Mouse (Mus musculus) embryonic facial prominence, embryonic 15.5 days (tissue): ENCODE results near the gene Fam186b. TPM values are rescaled to one million over a fixed set of nuclear protein-coding genes. Genes with fewer than 3 reads are reported as not detected.

Source experiments
- ATAC-seq: fragments of 200-750 bp; cut with Nextera tagmentation; 2 replicates; pipeline ENCODE4 v1.8.0; 2017; ENCODE audit warnings: low read depth, moderate TSS enrichment; ENCODE audit not compliant: insufficient number of reproducible peaks, low FRiP score, low TSS enrichment
- H3K27ac ChIP-seq: fragments of 300-500 bp; sonication (generic); replicated peaks from 2 replicates; pipeline ENCODE4 v1.5.1; 2015; ENCODE audit warnings: mild to moderate bottlenecking, inconsistent platforms
- H3K27me3 ChIP-seq: fragments of 300-500 bp; sonication (generic); 2 replicates; pipeline ENCODE4 v1.6.1; 2015; ENCODE audit warnings: inconsistent platforms
- H3K36me3 ChIP-seq: fragments of 300-500 bp; sonication (generic); 2 replicates; pipeline ENCODE4 v1.6.1; 2015; ENCODE audit warnings: mild to moderate bottlenecking, inconsistent platforms
- H3K4me1 ChIP-seq: fragments of 300-500 bp; sonication (generic); 2 replicates; pipeline ENCODE4 v1.6.1; 2015; ENCODE audit warnings: inconsistent platforms
- H3K4me2 ChIP-seq: fragments of 300-500 bp; sonication (generic); replicated peaks from 2 replicates; pipeline ENCODE4 v1.6.1; 2015; ENCODE audit warnings: mild to moderate bottlenecking, inconsistent platforms
- H3K4me3 ChIP-seq: fragments of 300-500 bp; sonication (generic); replicated peaks from 2 replicates; pipeline ENCODE4 v1.5.1; 2015; ENCODE audit warnings: mild to moderate bottlenecking, inconsistent platforms
- H3K9ac ChIP-seq: fragments of 300-500 bp; sonication (generic); 2 replicates; pipeline ENCODE4 v1.6.1; 2015; ENCODE audit warnings: inconsistent platforms
- H3K9me3 ChIP-seq: fragments of 300-500 bp; sonication (generic); replicated peaks from 2 replicates; pipeline ENCODE4 v1.6.1; 2016; ENCODE audit warnings: inconsistent platforms
- WGBS: fragments of 180-500 bp; shearing (Covaris S2); methylation state at CpG from one replicate; pipeline ENCODE4 v1.1.7; 2015; 5-methylcytosine and 5-hydroxymethylcytosine counted together
- polyA plus RNA-seq: library from polyadenylated mRNA; unstranded; fragments of >200 nt; fragmentation: Nextera tagmentation; extraction: Ambion mirVana; gene quantifications from 2 replicates; pipeline ENCODE4 v1.2.1, GENCODE M21; 2015

Gene Fam186b
- polyA plus RNA-seq, 1 experiment from 2014 or later, result 0.27 TPM

DNA sequence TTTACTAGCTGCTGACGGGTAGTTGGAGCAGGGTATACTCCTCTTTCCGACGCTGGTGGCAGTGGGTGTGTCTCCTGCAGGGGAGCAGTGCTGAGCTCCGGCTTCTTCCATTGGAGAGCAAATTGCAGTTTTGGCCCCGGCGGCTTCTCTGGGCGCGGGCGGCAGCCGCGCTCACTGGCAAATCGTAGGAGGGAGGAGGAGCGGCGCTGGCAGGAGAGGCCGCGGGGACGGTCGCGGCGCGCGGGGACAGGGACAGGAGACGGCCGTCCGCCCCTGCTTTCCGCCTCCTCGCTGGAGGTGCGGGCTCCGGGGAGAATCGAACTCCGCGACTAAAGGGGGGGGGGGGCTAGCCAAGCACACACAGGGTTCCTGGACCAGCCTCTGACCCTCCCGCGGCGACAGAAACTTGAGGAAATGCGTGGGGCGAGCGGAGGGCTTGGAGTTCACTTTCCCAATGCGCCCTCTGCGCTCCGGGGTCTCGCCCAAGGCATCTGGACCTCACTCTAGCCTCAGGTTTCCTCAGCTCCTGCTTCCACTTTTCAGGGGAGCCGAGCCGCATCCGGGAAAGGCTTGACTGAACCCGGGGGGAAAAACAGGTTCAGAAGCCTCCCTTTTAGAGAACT, 72.0 kb downstream of the Fam186b start:
- Histone ChIP-seq H3K4me3 (peak overlapping the region; percentile 50), H3K36me3 (no peaks in the 10 kb centered on the region), H3K27me3 (peaks cover 77% of the 10 kb centered on the region), H3K9ac (0 out of 2 replicates have a peak overlapping the region, but pooled peaks have one; percentile 12), H3K27ac (no peak overlapping the region), H3K9me3 (no peaks in the 10 kb centered on the region), H3K4me1 (peaks cover 48% of the 10 kb centered on the region), H3K4me2 (peak overlapping the region; percentile 95)
- WGBS, result under 1% methylated on average over 38 of the region's 46 CpGs
- no peak; the same call in 1 of the 2 replicates for ATAC-seq

DNA sequence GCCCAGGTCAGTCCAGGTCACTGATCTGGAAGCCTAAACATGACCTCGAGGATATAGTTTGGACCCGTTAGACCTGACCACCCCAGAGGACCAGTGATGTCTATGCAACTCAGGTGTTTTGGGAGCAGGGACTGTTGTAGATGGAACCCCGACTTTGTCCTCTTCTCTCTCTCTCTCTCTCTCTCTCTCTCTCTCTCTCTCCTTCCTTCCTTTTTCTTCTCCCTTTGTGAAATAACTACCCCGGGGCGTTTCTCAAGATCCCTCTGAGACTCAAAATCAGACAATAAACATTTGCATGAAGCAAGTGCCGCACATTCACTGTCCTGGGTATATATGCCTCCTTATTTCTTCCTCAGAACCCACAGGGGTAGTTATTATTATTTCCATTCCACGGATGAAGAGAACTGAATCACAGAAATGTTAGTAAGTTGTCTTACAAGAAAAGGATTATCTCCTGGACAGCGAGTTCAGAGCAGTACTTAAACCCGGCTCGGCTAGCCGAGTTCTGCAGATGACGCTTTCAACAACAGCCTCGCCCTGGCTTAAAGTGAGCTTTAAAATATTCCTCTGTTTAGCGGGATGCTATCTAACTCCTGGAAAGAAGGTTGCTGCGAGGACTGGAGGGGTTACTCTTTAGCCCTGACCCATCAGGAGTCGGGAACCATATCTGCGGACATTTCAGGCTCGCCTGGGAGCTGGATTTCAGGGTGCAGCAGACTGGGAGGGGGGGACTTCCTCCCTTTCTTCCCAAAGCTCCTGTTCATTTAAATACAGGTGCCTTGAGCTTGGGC, 72.7 kb downstream of the Fam186b start:
- Histone ChIP-seq H3K4me3 (peak overlapping the region; percentile 50), H3K36me3 (no peaks in the 10 kb centered on the region), H3K9ac (0 out of 2 replicates have a peak overlapping the region, but pooled peaks have one; percentile 12), H3K9me3 (no peaks in the 10 kb centered on the region), H3K27me3 (peaks cover 70% of the 10 kb centered on the region), H3K4me1 (peaks cover 48% of the 10 kb centered on the region), H3K27ac (no peak overlapping the region), H3K4me2 (peak overlapping the region; percentile 95)
- WGBS, result 3% methylated on average over 18 of the region's 18 CpGs
- ATAC-seq, result no peak

DNA sequence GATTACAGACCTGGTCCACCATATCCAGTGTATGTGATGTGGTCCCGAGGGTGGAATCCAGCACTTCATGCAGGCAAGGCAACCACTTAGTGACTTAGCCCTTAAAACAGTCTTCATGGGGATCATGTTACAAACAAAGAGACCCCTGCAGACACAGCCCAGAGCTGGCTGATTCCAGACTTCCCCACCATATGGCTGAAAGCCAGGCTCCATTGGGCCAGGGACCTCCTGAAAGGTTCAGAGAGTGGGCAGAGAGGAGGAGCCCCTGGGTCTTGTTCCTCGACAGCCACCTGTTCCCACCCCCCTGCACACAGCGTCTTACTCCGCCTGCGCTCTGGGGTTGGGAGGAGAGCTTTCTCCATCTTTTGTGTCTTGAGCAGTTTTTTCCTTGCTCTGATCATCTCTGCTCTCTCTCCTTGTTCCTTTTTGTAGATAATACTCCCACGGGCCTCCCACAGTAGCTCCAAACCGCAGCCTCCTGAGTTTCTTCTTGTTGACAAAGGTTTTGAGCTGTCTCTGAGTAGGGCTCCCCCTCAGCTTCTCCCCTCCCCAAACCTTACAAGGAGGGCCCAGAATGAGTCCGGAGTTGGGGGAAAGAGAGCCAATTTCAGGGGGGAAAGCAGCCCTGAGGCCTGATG, 74.3 kb downstream of the Fam186b start:
- Histone ChIP-seq H3K9me3 (no peaks in the 10 kb centered on the region), H3K4me1 (peaks cover 48% of the 10 kb centered on the region), H3K27ac (no peak overlapping the region), H3K36me3 (no peaks in the 10 kb centered on the region), H3K4me2 (no peak overlapping the region), H3K4me3 (no peak overlapping the region), H3K9ac (no peak overlapping the region), H3K27me3 (peaks cover 55% of the 10 kb centered on the region)
- no peak for ATAC-seq
- 9% methylated on average over 8 of the region's 8 CpGs for WGBS

Other genes with a start within 250 kb of the Fam186b start
- gene Prph, start 240.7 kb downstream of the Fam186b start, polyA plus RNA-seq, result 8.8 and 9.9 TPM in 2 replicates
- 27.1 TPM in 2 replicates for gene Troap, start 221.3 kb downstream of the Fam186b start, polyA plus RNA-seq
- gene C1ql4, start 208.1 kb downstream of the Fam186b start, polyA plus RNA-seq, result 0.17 TPM in 1 of 2 replicates, not detected in the other
- 0.28 and 0.64 TPM in 2 replicates for gene Dnajc22, start 202.7 kb downstream of the Fam186b start, polyA plus RNA-seq
- 36.7 and 37.0 TPM in 2 replicates for gene Spats2, start 170.0 kb downstream of the Fam186b start, polyA plus RNA-seq
- 1.3 and 2.2 TPM in 2 replicates for gene Kcnh3, start 71.0 kb downstream of the Fam186b start, polyA plus RNA-seq
- gene Mcrs1, start 43.9 kb downstream of the Fam186b start, polyA plus RNA-seq, result 119 and 125 TPM in 2 replicates
- 57.5 and 64.2 TPM in 2 replicates for gene Prpf40b, start 801 bp downstream of the Fam186b start, polyA plus RNA-seq
- 28.3 and 28.9 TPM in 2 replicates for gene Fmnl3, start 74.6 kb upstream of the Fam186b start, polyA plus RNA-seq
- 338 and 362 TPM in 2 replicates for gene Tmbim6, start 97.0 kb upstream of the Fam186b start, polyA plus RNA-seq
- 11.7 and 14.9 TPM in 2 replicates for gene Nckap5l, start 161.9 kb upstream of the Fam186b start, polyA plus RNA-seq
- gene Bcdin3d, start 178.8 kb upstream of the Fam186b start, polyA plus RNA-seq, result 13.1 and 13.4 TPM in 2 replicates
- gene Faim2, start 232.3 kb upstream of the Fam186b start, polyA plus RNA-seq, result 3.3 and 7.3 TPM in 2 replicates